Mouse (Mus musculus): ENCODE measurements around the gene Galnt6.
A peak's percentile ranks its signal among the peaks of the same experiment; 100 is the strongest.

The Galnt6 gene

GRCm38 (mm10) chr15:100722026-100722425 lies 7.2 kb downstream of the Galnt6 start:
- DNase-seq (ENCODE audit: low read depth, low spot score): no peak

GRCm38 (mm10) chr15:100721445-100721844 lies 7.7 kb downstream of the Galnt6 start:
- no peak for DNase-seq (ENCODE audit: low read depth, low spot score)

GRCm38 (mm10) chr15:100720066-100720465 lies 9.1 kb downstream of the Galnt6 start:
- no peak for DNase-seq (ENCODE audit: low read depth, low spot score)

GRCm38 (mm10) chr15:100719217-100719616 lies 10.0 kb downstream of the Galnt6 start:
- DNase-seq (ENCODE audit: low read depth, low spot score): no peak

- no peak for DNase-seq (ENCODE audit: low read depth, low spot score)
Observed at GRCm38 (mm10) chr15:100718572-100718971, 10.6 kb downstream of the Galnt6 start.

- DNase-seq (ENCODE audit: low read depth, low spot score): no peak
Observed at GRCm38 (mm10) chr15:100717933-100718332, 11.2 kb downstream of the Galnt6 start.

- DNase-seq (ENCODE audit: low read depth, low spot score): no peak
Observed at GRCm38 (mm10) chr15:100715399-100715993, 13.7 kb downstream of the Galnt6 start.

GRCm38 (mm10) chr15:100714470-100714869 lies 14.7 kb downstream of the Galnt6 start:
- DNase-seq (ENCODE audit: low read depth, low spot score): no peak

GRCm38 (mm10) chr15:100710838-100711237 lies 18.3 kb downstream of the Galnt6 start:
- DNase-seq (ENCODE audit: low read depth, low spot score): no peak

GRCm38 (mm10) chr15:100708433-100709078 lies 20.6 kb downstream of the Galnt6 start:
- DNase-seq (ENCODE audit: low read depth, low spot score): no peak

- DNase-seq (ENCODE audit: low read depth, low spot score): no peak
Observed at GRCm38 (mm10) chr15:100706226-100706625, 22.9 kb downstream of the Galnt6 start.

GRCm38 (mm10) chr15:100705376-100705775 lies 23.8 kb downstream of the Galnt6 start:
- DNase-seq (ENCODE audit: low read depth, low spot score): no peak

GRCm38 (mm10) chr15:100703913-100704312 lies 25.3 kb downstream of the Galnt6 start:
- DNase-seq (ENCODE audit: low read depth, low spot score): no peak

GRCm38 (mm10) chr15:100701856-100702255 lies 27.3 kb downstream of the Galnt6 start:
- DNase-seq (ENCODE audit: low read depth, low spot score): no peak

GRCm38 (mm10) chr15:100701108-100701507 lies 28.1 kb downstream of the Galnt6 start:
- DNase-seq (ENCODE audit: low read depth, low spot score): peak; percentile 16

GRCm38 (mm10) chr15:100700424-100700823 lies 28.8 kb downstream of the Galnt6 start:
- no peak for DNase-seq (ENCODE audit: low read depth, low spot score)

- DNase-seq (ENCODE audit: low read depth, low spot score): no peak
Observed at GRCm38 (mm10) chr15:100699386-100699785, 29.8 kb downstream of the Galnt6 start.

- DNase-seq (ENCODE audit: low read depth, low spot score): no peak
Observed at GRCm38 (mm10) chr15:100698078-100698477, 31.1 kb downstream of the Galnt6 start.

- no peak for DNase-seq (ENCODE audit: low read depth, low spot score)
Observed at GRCm38 (mm10) chr15:100694406-100694805, 34.8 kb downstream of the Galnt6 start.

- no peak for DNase-seq (ENCODE audit: low read depth, low spot score)
Observed at GRCm38 (mm10) chr15:100691990-100692389, 37.2 kb downstream of the Galnt6 start.

GRCm38 (mm10) chr15:100687430-100687971 lies 41.7 kb downstream of the Galnt6 start, which contains the start of gene Cela1:
Cela1 (minus strand) TSS chr15:100687921.
- no peak for DNase-seq (ENCODE audit: low read depth, low spot score)

- peak; percentile 29 for DNase-seq (ENCODE audit: low read depth, low spot score)
Observed at GRCm38 (mm10) chr15:100686989-100687388, 42.2 kb downstream of the Galnt6 start.

- DNase-seq (ENCODE audit: low read depth, low spot score): no peak
Observed at GRCm38 (mm10) chr15:100686434-100686833, 42.7 kb downstream of the Galnt6 start.
